Mouse (Mus musculus) A20 (cell line): ENCODE data around the gene Txndc5.

Experiments
- DNase-seq: peaks from one replicate; pipeline ENCODE4 v3.0.0-alpha.2; 2011; ENCODE audit warnings: low read depth, low spot score

Gene Txndc5

DNA sequence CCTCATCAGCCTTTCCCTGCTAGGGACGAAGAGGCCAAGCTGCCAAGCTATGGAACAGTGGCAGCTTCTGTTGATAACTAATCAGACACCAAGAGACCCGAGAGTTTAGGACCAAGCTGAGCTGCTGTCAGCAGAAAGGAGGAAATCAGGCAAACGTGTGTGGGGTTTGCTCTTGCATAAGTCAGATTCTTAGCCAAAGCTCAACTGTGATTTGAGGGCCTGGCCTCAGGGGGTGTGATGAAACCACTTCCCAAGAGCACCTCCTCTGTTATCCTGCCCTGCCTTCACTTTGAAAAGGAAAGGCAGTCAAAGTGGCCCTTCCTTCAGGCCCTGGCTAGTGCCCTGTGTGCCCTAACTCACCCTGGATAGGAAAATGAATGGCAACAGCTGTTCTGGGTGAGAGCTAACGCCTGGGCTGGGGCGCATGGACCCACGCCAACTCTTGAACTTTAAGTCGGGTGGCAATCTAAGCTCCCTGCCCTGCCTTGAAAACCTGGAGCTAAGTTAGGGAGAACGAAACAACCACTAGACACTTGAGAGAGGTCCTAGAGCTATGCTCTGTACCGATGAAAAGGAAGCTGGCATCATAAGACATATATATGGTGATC lies at the start of gene Txndc5:
TSS of gene Txndc5 (minus strand) at position 138 of the 608 bp plus-strand sequence.
- DNase-seq, result no peak

DNA sequence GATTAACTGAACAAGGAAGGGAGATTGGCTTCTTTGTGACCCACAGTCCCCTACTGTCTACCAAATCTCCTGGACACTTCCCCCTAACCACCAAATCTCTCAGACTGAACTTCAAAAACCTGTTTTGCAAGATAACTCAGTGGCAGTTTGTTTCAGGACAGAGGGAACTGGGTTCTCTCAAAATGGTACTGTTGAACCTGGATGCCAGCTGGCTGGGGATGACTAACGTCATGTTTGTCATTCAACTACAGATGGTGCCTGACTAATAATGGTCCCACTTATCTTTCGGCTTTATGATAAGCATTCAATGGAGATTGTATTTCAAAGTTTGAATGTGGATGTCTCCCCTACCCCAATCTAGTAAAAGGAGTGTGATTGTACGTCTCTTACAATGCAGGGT lies 46.0 kb upstream of the Txndc5 start:
- no peak for DNase-seq

DNA sequence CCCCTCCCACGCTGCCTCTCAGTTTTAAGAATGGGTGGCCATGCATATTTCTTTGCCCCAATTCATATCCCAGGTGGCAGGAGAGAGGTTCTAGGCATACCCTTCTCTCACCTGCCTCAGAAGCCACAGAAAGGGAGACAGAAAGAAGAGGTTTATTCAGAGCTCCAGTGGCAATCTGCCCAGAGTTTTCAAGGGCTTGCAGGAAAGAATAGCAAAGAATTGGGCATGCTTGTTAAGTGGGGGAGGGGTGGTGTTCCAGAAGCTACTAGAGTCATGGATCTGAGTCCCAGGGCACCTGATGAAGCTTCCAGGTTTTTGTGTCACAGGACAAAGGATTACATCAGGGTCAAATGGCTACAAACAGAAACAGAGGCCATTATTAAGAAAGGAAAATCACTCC lies 44.7 kb upstream of the Txndc5 start:
- no peak for DNase-seq

DNA sequence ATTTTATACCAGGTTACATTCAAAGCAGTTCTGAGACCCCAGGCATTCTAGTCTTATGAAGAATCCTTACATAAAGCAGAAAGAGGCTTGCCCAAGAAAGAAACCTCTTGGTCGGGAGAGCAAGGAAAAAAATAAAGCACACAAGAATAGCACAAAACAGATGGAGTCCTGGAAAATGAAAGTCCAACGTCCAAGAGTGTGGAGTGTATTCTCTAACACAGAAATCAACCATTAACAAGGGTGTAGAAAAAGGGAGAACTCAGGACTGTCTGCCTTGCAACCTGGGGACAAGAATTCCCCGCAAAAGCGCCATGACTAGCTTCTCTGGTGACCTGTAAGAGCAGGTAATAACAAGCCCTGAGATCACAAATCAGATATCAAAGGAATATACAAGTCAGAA lies 36.6 kb upstream of the Txndc5 start:
- no peak for DNase-seq

DNA sequence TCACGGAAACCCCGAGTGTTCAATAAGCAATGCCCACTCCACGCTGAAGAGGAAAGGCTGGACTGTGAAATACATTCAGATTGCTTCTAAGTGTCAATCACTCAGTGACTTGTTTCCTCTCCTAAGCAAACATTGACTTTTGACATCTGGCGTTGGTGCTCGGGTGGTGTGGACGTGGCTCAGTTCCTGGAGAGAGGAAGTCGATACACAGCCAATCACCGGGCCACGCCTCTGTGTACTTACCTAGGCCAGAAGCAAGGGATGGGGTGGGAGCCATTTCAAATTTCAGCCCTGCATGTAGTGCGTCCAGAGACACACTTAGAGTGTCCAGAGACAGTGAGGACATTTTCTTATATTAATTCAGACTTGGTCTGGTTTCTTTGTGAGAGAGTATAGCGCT lies 26.0 kb upstream of the Txndc5 start:
- no peak for DNase-seq

DNA sequence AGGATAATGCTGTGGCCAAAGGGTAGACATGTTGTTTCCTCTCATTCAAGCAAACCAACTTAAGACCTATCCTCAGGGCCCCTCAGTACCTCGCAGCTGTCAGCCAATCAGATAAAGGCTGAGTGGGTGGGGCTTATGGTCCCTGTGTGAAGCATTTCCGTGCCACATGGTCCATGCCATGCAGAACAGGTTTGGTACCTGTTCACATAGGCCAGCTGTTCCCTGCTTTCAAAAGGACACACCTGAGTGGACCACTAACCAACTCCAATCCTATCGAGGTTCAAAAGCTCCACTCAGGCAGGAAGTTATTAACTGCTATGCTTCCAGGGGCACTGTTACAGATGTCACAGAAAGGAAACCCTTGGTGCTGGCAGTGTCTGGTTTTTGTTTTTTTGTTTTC lies 25.6 kb upstream of the Txndc5 start:
- no peak for DNase-seq

DNA sequence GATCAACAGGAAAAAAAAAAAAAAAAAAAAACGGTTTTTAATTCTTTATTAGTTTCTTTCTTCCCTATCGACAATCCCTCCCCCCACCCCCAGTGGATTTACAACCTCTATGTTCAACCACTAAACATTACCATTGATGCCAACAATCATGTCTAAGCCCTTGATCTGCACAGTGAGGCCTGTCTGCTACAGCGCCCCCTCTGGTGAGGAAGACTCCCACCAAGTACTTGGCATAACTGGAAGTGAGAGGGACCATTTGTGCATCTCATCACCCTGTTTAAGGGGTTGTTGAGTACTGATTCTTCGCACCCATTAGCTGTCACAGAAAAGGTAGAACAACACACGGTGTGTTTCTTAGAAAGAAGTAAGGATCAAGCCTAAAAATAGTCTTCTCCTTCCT lies 20.1 kb upstream of the Txndc5 start:
- DNase-seq, result no peak

DNA sequence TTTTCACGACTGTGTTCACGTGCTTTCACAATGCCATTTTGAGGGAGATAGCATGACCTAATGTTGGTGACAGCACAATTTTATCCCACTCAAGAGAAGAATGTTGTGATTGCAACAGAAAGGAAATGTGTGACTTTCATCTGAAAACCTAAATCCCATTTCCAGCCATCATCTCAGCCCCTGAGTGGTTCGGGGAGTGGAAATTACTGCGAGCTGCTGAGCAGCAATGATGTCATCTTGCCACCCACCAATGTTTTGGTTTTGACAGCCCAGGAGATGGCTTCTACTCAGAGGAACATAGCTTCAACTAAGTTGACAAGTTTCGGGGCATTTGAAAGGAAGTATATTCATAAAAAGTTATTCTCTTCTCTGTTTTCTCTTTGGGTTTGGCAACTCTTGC lies 19.1 kb upstream of the Txndc5 start:
- no peak for DNase-seq

DNA sequence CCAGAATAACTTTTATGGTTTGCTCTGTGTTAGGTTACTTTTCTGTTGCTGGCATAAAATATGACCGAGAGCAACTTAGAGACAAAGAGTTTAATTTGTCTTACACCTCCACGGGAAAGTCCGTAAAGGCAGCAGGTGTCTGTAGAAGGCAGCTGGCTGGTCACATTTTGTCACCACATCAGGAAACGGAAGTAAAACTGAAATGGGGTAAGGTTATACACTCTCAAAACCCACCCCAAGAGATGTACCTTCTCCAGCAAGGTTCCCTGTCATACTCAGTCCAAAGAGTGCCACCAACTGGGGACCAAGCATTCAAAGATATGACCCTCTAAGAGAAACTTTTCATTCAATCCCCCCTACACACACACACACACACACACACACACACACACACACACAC lies 18.1 kb upstream of the Txndc5 start:
- peak; percentile 89 for DNase-seq

DNA sequence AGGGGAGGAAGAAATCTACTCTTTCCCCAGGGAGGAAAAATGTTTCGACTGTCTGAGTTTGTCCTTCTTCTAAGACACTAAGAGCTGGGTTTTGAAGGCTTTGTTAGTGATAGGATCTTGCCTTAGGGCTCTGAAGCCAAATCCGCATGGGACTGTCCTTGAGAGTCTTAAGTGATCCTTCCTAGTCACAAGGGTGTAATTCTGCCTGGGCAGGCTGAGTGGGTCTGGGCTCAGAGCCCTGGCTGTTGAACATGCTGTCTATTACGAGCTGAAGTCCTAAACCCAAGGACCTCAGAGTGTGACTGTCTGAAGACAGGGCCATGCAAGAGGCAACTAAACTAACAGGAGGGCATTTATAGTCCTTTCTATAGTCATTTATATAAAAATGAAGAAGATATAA lies 16.8 kb upstream of the Txndc5 start:
- no peak for DNase-seq

DNA sequence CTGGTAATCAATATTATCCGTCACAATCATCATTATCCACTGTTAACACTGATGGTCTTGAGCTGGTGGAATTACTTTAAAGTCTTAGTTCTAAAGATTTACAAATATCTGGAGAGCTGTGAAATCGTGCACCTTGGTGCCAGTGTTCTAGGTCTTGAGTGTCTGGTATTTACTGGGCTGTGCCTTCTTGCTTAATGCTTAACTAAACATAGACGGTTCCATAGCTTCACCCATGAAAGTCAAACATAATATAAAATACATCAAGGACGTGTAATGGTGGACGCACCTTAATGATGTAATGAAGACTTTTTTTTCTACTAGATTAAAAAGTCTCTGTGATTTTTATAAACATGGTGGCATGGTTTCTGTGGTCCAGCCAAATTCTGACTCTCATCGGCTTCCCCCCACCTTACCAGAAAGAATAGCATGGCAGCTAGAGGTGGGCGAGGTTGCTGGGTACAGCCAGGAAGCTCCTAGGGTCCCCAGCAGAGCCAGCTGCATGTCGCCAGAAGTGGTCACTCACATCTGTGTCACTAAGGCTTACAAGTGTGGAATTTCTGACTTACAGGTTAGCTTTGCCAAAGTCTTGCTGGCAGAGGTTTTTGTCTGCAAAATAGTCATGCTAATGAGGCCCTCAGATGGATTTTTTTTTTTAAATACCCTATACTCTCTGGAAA lies 16.3 kb upstream of the Txndc5 start:
- no peak for DNase-seq

DNA sequence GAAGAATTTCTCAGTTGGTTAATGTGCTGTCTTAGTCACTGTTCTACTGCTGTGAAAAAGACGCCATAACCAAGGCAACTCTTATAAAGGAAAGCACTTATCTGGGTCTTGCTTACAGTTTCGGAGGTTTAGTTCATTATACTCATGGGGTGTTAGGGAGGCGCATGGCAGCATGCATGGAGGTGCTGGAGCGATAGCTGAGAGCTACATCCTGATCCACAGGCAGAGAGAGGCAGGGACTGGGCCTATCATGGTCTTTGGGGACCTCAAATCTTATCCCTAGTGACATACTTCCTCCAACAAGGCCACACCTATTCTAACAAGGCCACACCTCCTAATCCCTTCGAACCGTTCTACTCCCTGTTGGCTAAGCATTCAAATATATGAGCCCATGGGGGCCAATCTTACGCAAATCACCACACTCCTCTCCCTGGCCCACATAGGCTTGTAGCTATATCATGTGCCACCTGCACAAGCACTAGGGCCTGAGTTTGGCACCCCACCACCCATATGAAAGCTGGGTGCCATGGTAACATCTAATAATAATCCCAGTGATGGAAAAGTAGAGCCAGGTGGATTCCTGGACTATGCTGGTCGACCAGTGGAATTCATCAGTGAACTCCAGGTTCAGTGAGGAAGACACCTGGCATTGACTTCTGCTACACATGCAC lies 15.0 kb upstream of the Txndc5 start:
- DNase-seq, result no peak

DNA sequence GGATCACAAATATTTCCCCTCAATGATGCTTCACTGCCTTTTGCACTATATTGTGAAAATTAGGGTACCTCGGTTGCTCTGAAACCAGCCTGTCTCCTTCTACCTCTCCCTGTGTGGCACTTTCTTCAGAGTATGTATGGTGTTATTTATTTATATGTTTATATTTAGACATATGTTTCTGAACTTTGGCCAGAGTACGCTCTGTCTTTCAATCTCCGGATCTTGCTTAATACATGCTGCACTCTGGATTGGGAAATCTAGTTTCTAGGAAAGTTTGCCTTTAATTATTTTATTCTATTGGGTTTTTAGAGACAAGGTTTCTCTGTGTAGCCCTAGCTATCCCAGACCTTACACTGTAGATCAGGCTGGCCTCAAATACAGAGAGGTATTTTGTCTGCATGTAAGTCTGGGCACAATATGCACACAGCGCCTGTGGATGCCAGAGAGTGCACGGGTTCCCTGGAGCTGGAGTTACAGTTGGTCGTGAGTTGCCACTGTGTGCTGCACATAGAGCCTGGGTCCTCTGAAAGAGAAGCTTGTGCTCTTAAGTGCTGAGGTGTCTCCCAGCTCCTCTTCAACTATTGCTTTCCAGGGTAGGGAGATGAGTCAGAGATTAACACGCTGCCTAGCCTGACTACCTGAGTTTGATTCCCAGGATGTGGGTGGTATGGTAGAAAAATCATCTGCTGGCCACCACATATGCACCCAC lies 10.7 kb upstream of the Txndc5 start:
- DNase-seq, result no peak

DNA sequence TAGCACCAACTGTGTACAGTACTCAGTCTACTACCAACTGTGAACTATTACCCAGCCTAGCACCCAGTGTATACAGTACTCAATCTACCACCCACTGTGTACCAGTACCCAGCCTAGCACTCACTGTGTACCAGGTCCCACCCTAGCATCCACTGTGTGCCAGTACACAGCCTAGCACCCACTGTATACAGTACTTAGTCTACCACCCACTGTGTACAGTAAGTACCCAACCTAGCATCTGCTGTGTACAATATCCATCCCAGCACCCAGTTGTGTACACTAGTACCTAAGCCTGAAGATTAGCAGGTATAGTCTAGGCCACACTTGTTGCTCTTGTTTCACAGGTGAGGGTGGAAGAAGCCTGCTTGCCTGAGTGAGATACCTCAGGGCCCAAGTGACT lies 8.9 kb upstream of the Txndc5 start:
- no peak for DNase-seq

DNA sequence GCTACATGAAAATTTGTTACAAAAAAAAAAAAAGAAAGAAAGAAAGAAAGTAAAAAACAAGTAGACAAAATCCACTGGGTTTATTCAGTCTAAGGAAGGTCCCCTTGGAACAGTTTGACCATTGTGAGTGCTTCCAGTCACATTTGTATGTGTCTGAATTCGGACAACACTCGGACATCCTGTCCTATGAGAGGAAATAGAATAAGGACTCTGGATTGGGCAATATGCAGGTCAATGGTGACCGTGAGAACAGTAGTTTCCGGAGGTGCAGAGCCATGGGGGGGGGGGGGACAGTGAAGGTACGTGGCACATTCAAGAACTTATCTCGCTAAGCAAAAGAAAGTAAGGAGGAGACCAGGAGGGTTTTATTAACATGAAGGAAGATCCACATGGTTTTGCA lies 6.1 kb upstream of the Txndc5 start:
- no peak for DNase-seq

DNA sequence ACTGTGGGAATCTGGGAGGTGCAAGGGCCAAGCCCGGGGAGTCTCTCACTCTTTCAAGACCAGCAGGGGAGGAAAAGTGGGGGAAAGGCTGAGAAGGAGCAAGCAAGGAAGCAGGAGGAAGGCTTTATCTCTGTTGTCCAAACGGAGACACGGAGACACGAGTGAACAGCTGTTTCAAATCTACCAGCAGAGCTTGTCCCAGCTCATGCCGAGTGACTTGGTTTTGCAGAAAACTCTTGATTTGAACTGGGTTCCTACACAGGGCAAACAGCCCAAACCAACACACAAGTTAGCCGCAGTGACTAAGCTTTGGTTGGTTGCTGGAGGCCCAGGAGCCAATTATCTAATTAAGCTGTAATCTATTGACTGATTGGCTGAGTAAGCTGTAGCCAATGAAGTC lies 5.4 kb upstream of the Txndc5 start:
- no peak for DNase-seq

DNA sequence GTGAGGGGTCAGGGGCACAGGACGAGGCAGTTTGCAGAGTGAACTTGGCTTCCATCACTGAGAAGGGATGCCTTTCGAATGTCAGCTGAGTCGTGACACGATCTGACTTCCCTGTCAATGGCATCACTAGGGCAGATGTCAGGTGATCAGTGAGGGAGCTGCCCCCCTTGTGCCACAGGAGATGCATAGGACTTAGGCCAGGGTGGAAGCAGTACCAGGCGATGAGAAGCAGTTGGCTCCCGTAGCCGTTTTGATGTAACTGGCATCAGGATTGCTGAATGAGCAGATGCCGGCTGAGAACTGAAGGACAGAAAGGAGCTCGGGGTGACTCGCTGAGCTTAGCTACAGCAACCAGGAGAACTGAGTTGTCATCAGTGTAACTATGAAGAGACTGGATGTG lies 4.8 kb upstream of the Txndc5 start:
- no peak for DNase-seq

DNA sequence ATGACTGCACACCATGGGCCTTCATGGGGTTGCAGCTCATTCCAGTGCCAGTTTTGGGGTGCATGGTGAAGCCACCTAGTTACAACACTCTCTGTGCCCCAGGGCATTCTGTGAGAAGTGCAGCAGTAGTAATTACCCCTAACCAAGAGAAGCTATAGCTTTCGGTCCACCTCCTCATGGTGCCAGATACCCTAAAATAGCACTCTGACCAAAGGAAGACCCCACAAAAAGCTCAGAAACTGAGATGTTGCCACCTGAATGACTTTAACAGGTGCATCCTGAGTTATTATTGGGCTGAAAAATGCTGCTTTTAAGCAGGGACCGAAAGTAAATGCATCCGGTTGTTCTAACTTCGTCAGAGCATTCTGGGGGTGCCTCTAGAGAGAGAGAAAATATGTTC lies 2.9 kb upstream of the Txndc5 start:
- DNase-seq, result peak; percentile 81

DNA sequence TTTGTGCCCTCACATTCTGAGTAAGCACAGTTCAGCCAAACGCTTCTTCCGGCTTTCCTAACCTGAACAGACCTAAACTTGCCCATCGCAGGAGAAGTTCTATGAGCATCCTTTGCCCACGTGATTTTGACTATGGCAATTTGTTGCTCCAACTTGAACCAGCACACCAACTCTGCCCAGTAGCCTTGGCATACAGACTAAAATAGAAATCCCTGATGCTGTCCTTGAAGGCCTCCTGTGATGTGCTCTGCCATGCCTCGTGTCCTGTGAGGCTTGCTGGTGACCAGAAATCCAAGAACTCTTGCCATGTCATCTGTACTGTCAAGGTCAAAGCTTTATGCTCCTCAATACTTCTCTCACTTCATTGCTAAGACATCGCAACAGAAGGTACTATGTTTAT lies 952 bp upstream of the Txndc5 start:
- DNase-seq, result no peak

DNA sequence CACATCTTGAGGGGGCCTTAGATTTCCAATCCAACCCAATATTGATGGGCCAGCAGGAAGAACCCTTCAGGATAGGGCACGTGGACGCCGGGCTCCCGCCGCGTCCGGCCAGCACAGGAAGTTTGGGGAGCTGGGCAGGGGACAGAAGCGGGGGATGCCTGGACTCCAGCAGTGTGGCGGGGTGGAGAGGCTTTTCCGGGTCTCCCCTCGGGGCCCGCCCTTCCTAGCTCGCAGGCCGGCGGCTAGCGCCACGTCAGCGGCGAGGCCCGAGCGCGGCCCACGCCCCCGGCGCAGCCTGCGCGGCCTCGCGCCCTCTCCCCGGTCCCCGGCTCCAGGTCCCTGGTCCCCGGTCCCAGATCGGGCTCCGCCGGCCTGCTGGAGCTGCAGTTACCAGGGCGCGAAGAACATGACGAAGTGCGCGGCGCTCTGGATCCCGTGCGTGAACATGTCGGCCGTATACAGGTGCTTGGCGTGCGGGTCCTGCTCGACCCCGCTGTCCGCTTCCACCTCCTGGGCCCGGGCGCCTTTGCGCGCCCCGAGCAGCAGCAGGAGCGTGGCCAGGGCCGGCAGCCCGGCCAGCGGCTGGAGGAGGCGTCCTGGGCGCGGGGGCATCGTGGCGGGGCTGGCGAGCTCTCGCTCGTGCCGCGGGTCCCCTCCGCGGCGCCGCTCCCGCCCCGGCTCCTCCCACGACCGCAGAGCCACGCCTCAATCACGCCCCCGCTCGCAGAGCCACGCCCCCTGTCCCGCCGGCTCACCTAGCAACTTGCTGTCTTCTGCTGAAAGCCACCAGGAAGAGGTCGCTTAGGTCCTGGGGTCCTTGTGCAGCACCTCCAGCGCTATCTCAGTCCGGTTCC lies 600 bp downstream of the Txndc5 start:
- DNase-seq, result peak; percentile 93

DNA sequence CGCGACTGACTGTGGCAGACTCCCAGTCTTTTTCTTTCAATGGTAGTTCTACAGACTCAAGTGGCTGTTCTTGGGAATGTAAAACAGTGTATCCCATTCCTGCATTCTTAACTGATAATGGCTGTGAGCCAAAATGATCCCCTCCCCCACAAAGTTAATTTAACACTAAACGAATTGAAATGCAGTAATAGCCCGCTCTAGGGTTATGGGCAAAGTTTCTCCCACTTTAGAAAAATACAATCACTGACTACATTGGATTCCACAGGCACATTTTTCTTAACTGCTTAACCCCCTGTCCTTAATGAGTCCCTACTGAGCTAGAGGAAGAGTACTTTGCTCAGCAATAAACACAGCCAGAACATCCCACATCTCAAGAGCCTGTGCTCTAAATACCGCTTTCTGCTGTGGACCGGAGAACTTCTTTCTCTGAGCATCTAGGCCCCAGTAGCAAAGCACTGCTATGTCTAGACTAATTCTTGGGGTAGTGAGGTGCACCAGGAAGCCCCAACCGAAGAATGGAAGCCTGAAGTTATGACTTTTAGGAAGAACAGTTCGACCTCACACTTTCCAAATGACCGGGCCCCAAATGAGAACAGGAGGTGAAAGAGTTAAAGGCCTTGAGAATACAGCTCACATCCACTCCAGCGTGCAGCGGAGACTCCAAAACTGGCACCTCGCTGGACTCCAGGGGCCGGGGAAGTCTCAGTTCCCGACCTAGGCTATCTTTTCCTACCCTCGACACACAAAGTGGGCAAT lies 1.4 kb downstream of the Txndc5 start:
- no peak for DNase-seq
